Mouse (Mus musculus) kidney, adult 2 months (tissue): ENCODE measurements around the gene Krtdap.

Source experiments
- CTCF ChIP-seq: fragments of 200-500 bp; conservative IDR thresholded peaks from 2 replicates; pipeline ENCODE4 v1.5.1; 2011; ENCODE audit warnings: low read depth, mild to moderate bottlenecking, control low read depth, low read length, moderate library complexity, mixed read lengths; ENCODE audit not compliant: insufficient read depth, insufficient read length
- POLR2A ChIP-seq: fragments of 200-500 bp; IDR thresholded peaks from one replicate; pipeline ENCODE4 v1.6.1; 2011; ENCODE audit warnings: low read depth, low read length, control low read depth

DNA sequence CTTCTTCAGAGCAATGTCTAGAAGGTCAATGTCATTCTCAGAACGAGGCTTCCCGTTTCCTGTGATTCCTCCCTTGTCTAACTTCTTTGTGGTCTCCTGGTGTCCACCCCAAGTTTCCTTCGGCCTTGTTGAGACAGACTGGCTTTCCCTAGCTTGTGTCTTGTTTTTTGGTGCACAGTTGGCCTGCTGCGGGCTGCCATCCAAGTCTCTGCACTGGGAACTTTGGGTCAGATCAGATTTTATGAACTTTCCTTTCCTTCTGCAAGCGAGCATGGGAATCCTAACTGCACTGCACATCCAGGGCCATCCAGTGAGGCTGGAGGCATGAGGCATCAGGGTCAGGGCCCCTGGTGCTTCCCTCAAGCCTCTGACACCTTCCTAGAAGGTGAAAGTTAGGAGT lies 33.8 kb downstream of the Krtdap start:
- no peak for TF ChIP-seq CTCF
- no peak for TF ChIP-seq POLR2A
